7 mouse cellular contexts compared by ENCODE assay signal in the genomic region with DNA sequence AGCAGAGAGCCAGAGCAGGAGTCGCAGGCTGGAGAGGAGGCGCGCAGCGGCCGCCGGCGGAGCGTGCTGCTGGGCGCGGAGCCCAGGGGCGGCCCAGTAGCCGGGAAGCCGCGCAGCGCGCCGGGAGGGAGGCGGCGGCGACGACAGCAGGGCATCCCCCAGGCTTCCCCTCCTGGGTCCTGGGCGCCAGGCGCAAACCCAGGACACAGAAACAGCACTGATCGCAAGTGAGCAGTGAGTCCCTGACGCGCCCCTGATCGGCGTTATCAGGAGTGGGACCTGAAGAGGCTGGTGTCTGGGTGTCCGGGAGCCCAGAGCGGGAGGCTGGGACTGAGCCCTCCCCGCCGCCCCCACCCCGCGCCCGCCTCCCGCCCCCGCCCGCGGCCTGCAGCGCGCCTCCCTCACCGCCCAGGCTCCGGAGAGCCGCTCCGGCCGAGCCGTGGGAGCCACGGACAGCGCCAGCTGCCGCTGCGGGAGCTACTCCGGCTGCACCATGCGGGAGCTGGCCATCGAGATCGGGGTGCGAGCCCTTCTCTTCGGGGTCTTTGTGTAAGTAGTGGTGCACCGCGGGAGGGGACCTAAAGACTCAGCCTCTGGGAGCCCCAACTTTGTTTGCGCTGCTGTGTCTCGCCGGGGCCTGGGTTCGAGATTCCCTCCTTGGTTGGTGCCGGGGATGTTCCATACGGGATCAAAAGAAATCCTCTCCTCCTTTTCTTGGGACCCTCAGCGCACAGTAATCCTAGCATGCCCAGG. TPM values are rescaled to one million over a fixed set of nuclear protein-coding genes. Genes with fewer than 3 reads are reported as not detected.
DNase-seq lines count a peak whose midpoint lies in the region; ATAC-seq lines count a peak whose summit lies in the region.

Plpp4 (plus strand) TSS at position 411 of the 753 bp plus-strand sequence.

- H3K4me2 ChIP-seq in forebrain, embryonic 13.5 days, result peak within 1 kb of the TSS; percentile 93
- H3K4me2 ChIP-seq in hindbrain, embryonic 12.5 days (replicated peaks), result peak within 1 kb of the TSS; percentile 93
- peak within 1 kb of the TSS; percentile 90 for H3K4me2 ChIP-seq in limb, embryonic 12.5 days
- peak within 1 kb of the TSS; percentile 96 for H3K4me2 ChIP-seq in neural tube, embryonic 15.5 days

- under 1% methylated on average over 45 of the region's 66 CpGs for WGBS in forebrain, embryonic 13.5 days
- WGBS in hindbrain, embryonic 12.5 days, result 1% methylated on average over 54 of the region's 66 CpGs
- under 1% methylated on average over 59 of the region's 66 CpGs for WGBS in limb, embryonic 12.5 days
- under 1% methylated on average over 51 of the region's 66 CpGs for WGBS in neural tube, embryonic 15.5 days

- H3K36me3 ChIP-seq in forebrain, embryonic 13.5 days (ENCODE audit: poor library complexity, severe bottlenecking), result no peaks in the 10 kb centered on the region
- H3K36me3 ChIP-seq in hindbrain, embryonic 12.5 days, result no peaks in the 10 kb centered on the region
- H3K36me3 ChIP-seq in limb, embryonic 12.5 days, result no peaks in the 10 kb centered on the region
- H3K36me3 ChIP-seq in neural tube, embryonic 15.5 days, result no peaks in the 10 kb centered on the region

- H3K27ac ChIP-seq in forebrain, embryonic 13.5 days, result no peak within 1 kb of the TSS
- no peak within 1 kb of the TSS for H3K27ac ChIP-seq in hindbrain, embryonic 12.5 days
- no peak within 1 kb of the TSS for H3K27ac ChIP-seq in limb, embryonic 12.5 days
- peak within 1 kb of the TSS; percentile 56 for H3K27ac ChIP-seq in neural tube, embryonic 15.5 days (replicated peaks)

- ATAC-seq in forebrain, embryonic 13.5 days, result peak; percentile 87
- ATAC-seq in hindbrain, embryonic 12.5 days (ENCODE audit: low FRiP score), result peak; percentile 83
- peak; percentile 31; the same call in 1 of the 2 replicates for ATAC-seq in limb, embryonic 12.5 days (ENCODE audit: insufficient number of reproducible peaks, insufficient read depth, low FRiP score, low TSS enrichment, low read depth)
- peak; percentile 87 for ATAC-seq in neural tube, embryonic 15.5 days (ENCODE audit: low FRiP score)
- ATAC-seq in megakaryocyte progenitor cell, adult 5-6 weeks (replicated peaks; ENCODE audit: poor library complexity), result no peak

- peaks cover 38% of the 10 kb centered on the region for H3K27me3 ChIP-seq in forebrain, embryonic 13.5 days
- peaks cover 38% of the 10 kb centered on the region for H3K27me3 ChIP-seq in hindbrain, embryonic 12.5 days
- peaks cover 60% of the 10 kb centered on the region for H3K27me3 ChIP-seq in limb, embryonic 12.5 days
- peaks cover 36% of the 10 kb centered on the region for H3K27me3 ChIP-seq in neural tube, embryonic 15.5 days (replicated peaks)

- H3K9me3 ChIP-seq in forebrain, embryonic 13.5 days (replicated peaks), result no peaks in the 10 kb centered on the region
- H3K9me3 ChIP-seq in hindbrain, embryonic 12.5 days (replicated peaks), result no peaks in the 10 kb centered on the region
- H3K9me3 ChIP-seq in limb, embryonic 12.5 days, result no peaks in the 10 kb centered on the region
- no peaks in the 10 kb centered on the region for H3K9me3 ChIP-seq in neural tube, embryonic 15.5 days (replicated peaks)

- peak within 1 kb of the TSS; percentile 51 for H3K4me3 ChIP-seq in forebrain, embryonic 13.5 days
- peak within 1 kb of the TSS; percentile 54 for H3K4me3 ChIP-seq in hindbrain, embryonic 12.5 days
- peak within 1 kb of the TSS; percentile 51 for H3K4me3 ChIP-seq in limb, embryonic 12.5 days (replicated peaks)
- H3K4me3 ChIP-seq in neural tube, embryonic 15.5 days (replicated peaks), result peak within 1 kb of the TSS; percentile 57

- peak; percentile 11 for DNase-seq in urinary bladder, postnatal 14 days (ENCODE audit: low spot score)
- DNase-seq in urinary bladder, postnatal 10 days (ENCODE audit: low spot score), result no peak

- H3K4me1 ChIP-seq in forebrain, embryonic 13.5 days, result peaks cover 13% of the 10 kb centered on the region
- H3K4me1 ChIP-seq in hindbrain, embryonic 12.5 days, result peaks cover 16% of the 10 kb centered on the region; the same call in 1 of the 2 replicates
- H3K4me1 ChIP-seq in limb, embryonic 12.5 days (replicated peaks), result peaks cover 14% of the 10 kb centered on the region
- peaks cover 18% of the 10 kb centered on the region for H3K4me1 ChIP-seq in neural tube, embryonic 15.5 days

- H3K9ac ChIP-seq in forebrain, embryonic 13.5 days, result peak within 1 kb of the TSS; percentile 63
- H3K9ac ChIP-seq in hindbrain, embryonic 12.5 days, result peak within 1 kb of the TSS; percentile 75
- H3K9ac ChIP-seq in limb, embryonic 12.5 days (replicated peaks), result peak within 1 kb of the TSS; percentile 57
- H3K9ac ChIP-seq in neural tube, embryonic 15.5 days (replicated peaks), result peak within 1 kb of the TSS; percentile 57

RNA-seq across cellular contexts. Expression of gene Plpp4, which starts in this region (rescaled TPM):
- 0.65 and 2.4 TPM in 2 replicates for polyA plus RNA-seq in forebrain, embryonic 13.5 days (2015; fragmentation: Nextera tagmentation; extraction: Ambion mirVana)
- 2.1 and 2.8 TPM in 2 replicates for polyA plus RNA-seq in hindbrain, embryonic 12.5 days (2016; fragmentation: Nextera tagmentation; extraction: Ambion mirVana)
- polyA plus RNA-seq in limb, embryonic 12.5 days (2016; fragmentation: Nextera tagmentation; extraction: Ambion mirVana), result 0.21 and 0.36 TPM in 2 replicates
- polyA plus RNA-seq in neural tube, embryonic 15.5 days (2015; fragmentation: Nextera tagmentation; extraction: Ambion mirVana), result 9.5 and 12.7 TPM in 2 replicates
- not detected in 2 replicates for total RNA-seq in megakaryocyte progenitor cell, adult 5-6 weeks (2015)
- not detected in 2 replicates for total RNA-seq in megakaryocyte progenitor cell, adult 5-6 weeks (2017)

Comparison
In these comparisons a context has a peak if more than half of its experiments do, and no peak if none do; other contexts are left out.
1. Peak in ATAC-seq, H3K4me3 ChIP-seq, H3K9ac ChIP-seq and H3K4me2 ChIP-seq in limb, embryonic 12.5 days; RNA of the gene not detected or under 1 TPM.